Mouse (Mus musculus): Measurements from ENCODE around the gene Sytl3.
"Not testable (repeated sequence)": the region's sequence is repeated elsewhere in the genome, so short reads cannot be mapped to it uniquely, and the experiment has no call there.

DNA sequence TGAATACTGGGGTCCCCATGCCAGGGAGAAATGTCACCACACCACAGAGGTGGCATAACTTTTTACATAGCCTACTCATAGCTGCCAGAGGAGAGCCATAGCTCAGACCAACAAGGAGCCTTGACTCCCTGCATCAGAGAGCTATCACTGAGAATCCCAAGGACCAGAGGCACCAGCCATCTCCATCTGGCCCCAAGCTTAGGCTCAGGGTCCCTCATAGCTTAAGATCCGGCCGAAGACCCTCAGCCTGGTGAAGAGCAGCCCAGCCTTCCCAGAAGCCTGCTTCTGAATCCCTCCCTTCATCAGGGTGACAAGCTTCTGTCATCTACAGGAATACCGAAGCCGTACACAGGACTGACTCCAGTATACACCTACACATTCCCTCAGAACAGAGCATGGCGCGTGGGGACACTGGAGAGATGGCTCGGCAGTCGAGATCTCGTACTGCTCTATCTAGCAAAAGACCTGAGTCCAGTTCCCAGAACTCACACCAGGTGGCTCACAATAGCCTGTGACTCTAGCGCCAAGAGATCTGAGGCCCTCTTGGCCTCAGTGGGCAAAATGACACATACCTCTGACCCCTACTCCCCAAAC, 18.8 kb upstream of the Sytl3 start:
- TF ChIP-seq CTCF (IDR thresholded peaks at IDR 0.05; ENCODE audit: low read depth, low read length); POLR2A (IDR thresholded peaks at IDR 0.05; ENCODE audit: extremely low read depth, insufficient read depth, low read length): not testable (repeated sequence)

Measured in liver, adult 2 months (tissue).